Mouse (Mus musculus): Measurements from ENCODE around the gene Reck.

DNA sequence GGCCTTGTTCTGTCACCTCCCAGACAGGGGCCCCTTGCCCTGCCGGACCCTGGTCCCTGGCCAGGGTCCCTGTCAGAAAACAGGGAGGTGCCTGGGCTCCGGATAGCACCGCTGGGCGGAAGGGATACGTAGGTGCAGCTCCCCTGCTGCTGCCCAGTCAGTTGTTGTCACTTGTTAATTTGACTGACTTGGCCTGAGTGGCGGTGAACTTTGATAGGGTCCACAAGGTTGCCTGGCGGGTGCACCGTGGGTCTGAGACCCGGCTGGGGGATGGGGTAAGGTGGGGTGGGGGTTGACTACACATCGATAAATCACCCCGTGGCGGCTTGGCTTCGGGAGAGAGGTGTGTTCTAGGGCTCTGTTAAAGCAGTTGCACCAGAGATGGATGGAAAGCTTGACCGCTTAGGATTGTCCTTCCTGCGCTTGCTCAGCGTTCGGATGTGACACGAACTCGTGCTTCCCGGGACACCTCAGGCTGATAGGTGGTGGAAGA lies 635 bp downstream of the Reck start:
- TF ChIP-seq POLR2A (IDR thresholded peaks at IDR 0.05; ENCODE audit: insufficient read length, low read depth) (no peak), POLR2AphosphoS2 (IDR thresholded peaks at IDR 0.05; ENCODE audit: insufficient read length, low read depth) (no peak), MYOG (IDR thresholded peaks at IDR 0.05; ENCODE audit: control insufficient read depth in 1 of 3, insufficient read depth in 1 of 3, insufficient read length in 2 of 3, low read depth in 2 of 3) (no peak), E2F4 (IDR thresholded peaks at IDR 0.05; ENCODE audit: insufficient read depth) (no peak), SRF (IDR thresholded peaks at IDR 0.05; ENCODE audit: control insufficient read depth, insufficient read length, low read depth) (no peak)
